Mouse (Mus musculus) embryo, embryonic 11 days (tissue): ENCODE data around the gene Echdc3.

Source experiments
- DNase-seq: peaks from one replicate; pipeline ENCODE4 v3.0.0-alpha.2; 2015

Gene Echdc3

DNA sequence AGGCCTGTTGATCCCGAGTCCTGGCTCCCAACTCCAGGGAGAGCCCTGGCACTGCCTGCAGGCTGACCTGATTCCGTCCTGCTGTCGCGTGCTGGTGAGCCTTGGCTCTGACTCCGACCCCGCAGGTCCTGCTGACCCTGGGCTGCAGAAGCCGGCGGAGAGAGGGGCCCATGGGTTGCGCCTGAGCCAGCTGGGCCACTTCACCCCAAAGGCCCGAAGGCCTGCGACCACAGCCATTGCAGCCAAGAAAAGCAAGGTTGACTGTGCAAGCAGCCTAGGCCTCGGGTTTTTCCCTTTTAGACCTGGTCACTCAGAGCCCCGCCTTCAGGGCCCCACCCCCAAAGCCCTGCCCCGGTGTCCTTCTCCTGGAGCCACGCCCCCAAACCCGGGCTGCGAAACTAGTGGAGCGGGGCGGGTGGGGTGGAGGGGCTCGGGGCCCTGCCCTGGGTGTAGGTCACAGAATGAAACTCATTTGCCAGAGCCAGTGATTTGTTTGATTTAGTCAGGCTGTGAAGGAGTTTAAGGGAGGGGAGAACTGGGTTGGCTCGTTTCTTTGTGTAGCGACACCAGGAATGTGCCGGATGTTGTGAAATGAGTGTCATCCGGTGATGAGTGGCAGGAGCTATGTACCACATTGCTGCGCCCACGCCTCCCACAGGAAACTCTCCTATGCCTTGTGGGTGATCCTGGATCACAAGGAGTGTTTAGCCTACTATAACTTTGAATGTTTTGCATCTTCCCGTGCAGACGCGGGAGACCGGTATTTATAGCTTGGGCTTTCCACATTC, at the start of gene Echdc3:
Gene Echdc3 (minus strand): TSS at position 310 of the 788 bp plus-strand sequence.
- peak; percentile 96 for DNase-seq

DNA sequence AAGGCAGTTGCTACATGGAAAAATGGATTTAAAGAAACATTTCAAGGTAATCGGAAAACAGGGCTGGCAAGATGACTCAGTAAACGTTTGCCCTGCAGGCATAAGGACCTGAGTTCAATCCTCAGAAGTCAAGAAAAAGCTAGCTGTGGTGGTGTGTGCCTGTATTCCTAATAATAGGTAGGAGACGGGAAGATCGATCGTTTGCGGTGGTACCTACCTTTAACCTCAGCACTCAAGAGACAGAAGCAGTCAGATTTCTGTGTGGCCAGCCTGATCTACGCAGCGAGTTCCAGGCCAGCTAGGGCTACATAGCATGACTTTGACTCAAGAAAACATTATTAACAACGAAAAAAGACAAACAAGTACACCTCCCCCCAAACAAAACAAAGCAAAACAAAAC, 48.9 kb upstream of the Echdc3 start:
- no peak for DNase-seq

DNA sequence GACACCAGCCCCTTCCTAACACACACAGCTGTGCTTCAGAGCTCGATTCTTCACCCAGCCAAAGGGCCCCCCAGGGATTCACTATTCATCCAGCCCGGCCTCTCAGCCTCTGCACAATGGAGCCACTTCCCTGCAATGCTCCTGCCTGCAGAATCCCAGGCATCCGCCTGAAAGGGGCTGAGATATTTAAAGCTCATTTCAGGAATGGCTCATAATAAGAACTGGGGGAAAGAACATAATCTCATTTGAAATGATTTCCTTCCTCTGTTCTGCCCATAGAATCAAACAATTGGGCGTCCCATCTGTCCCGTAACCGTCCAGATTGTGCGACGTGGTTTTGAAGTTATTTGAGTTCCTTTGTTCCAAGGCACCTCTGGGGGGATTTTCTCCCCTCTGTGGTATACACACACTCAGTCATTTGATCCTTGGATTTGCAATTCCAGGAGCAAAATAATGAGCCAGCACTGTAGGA, 48.4 kb upstream of the Echdc3 start:
- DNase-seq = peak; percentile 82

DNA sequence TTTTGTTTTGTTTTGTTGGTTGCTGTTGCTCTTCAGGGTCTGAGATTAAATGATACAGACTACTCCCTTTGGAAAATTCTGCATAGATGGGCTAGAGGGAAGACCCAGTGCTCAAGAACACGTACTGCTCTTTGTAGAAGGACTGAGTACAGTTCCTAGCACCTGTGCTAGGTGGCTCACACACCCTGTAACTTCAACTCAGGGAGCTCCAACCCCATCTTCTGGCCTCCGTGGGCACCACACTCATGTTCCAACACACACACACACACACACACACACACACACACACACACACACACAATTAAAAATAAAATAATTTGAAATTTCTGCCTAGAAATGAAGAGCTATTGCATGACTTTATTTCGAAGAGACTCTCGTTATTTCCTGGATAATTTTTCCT, 47.8 kb upstream of the Echdc3 start:
- DNase-seq = no peak

DNA sequence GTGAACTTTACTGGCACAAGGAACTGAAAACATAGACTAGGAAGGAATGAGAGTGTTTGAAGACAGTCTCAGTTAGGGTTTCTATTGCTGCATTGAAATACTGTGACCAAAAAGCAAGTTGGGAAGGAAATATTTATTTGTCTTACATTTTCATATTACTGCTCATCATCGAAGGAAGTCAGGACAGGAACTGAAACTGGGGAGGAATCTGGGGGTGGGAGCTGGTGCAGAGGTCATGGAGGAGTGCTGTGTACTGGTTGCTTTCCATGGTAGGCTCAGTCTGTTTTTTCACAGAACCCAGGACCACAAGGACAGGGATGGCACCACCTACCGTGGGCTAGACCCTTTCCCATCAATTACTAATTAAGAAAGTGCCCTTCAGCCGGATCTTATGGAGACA, 46.3 kb upstream of the Echdc3 start:
- no peak for DNase-seq

DNA sequence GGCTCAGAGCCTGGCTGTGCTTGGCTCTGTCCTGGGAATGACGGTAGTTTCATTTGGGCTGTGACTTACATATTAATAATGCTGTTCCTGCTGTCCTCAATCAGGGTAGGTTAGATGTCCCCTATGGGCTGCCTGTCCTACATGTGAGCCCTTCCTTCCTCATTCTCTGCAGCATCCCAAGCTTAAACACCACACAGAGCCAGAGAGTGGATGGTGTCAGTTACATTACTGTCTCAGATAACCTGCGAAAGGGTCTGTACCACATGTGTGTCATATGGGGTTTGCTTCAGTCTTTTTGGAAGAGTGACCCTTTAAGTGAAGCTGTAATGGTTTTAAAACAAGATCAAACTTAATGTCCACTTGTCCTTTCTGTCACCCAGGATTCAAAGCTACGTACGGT, 45.2 kb upstream of the Echdc3 start:
- DNase-seq = no peak

DNA sequence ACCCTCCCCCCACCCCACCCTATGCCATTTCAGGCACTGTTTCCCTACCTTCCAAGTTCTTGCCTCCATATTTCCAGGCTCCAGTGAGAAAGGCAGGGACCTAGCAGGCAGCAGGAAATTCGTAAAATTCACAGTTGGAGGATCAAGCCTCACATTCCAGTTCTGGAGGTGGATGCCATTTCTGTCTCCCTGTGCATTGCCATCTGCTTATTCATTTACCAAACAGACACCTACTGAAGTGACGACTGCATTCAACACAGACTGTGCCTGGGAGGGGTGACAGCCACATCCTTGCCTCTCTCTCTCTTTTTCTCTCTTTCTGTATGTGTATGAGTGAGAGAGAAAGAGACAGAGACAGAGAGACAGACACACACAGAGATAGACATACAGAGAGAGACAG, 44.3 kb upstream of the Echdc3 start:
- DNase-seq = no peak

DNA sequence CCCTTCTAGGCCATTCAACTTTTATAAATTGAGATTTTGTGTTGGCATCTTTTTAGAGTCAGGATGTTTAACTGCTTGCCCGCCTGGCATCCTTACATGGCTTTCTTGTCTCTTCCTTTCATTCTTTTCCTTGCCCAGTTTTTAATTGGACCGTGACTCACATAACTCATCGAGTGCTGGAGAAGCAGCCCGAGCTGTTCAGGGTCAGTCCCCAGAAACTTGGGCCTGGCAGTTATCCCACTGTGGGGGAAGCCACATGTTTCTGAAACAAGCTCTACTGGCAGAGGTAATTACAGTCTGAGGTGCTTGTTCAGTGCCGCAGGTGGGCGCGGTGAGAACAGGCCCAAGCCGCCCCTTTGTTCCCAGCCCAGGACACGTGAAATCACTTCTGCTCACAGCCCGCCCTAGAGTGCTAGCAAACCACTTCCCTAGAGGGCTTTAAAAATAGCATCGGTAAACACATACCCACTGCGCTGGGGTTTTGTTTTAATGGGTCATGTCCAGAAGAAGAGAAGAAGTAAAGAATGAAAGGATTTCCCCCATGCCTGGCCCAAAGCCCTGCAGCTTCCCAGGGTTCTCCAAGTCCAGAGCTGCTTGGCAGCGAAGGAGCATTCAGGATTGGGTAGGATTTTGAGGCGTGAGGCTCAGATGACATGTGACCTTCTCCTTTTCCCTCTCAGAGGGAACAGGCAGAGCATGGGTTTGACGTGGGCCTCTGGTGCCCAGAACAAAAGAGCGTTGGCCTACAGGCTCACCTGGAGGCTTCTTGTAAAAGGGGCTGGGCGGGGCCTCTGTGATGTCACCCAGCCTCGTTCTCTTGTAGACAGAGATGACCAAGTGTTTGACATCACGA, 43.4 kb upstream of the Echdc3 start:
- DNase-seq = no peak

DNA sequence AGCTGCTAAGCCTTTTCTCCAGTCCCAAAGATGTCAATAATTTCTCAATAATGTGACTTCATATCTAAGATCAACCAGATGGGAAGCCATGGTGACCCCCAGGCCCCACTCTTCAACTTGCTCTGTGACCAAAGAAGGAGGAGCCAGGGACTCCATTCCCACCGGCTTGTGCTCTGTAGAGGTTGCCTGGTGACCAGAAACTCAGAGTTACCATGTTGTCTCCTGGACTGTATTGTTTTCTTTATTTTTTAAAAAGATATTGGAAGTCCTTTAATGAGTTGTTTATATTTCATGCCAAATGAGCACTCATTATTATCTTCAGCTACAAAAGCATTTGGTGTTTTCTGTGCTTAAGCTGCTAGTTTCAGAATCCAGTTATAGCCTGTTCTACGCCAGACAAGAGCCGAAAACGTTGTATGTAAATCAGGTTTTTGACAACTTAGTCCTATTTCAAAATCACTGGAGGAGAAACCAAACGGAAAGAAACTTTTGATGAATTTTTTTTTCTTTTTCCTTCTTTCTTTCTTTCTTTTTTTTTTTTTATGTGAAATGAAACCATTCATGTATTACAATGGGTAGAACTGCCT, 42.7 kb upstream of the Echdc3 start:
- DNase-seq = no peak

DNA sequence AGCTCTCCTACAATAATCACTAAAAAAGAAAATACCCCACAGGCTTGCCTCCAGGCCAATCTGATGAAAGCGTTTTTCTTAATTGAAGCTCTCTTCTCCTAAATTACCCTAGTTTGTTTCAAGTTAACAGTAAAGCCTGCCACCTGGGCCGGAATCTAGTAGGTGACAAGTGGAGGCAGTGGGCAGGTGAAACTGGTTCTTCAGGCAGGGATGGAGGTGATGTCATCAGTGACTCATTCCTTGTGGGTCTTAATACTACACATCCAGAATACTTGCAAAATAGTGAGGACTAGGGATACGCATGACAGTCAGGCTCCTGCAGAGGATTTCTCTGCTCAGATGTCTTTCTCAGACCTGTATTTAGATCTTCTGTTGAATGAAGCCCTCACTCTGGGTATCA, 39.7 kb upstream of the Echdc3 start:
- DNase-seq = no peak

DNA sequence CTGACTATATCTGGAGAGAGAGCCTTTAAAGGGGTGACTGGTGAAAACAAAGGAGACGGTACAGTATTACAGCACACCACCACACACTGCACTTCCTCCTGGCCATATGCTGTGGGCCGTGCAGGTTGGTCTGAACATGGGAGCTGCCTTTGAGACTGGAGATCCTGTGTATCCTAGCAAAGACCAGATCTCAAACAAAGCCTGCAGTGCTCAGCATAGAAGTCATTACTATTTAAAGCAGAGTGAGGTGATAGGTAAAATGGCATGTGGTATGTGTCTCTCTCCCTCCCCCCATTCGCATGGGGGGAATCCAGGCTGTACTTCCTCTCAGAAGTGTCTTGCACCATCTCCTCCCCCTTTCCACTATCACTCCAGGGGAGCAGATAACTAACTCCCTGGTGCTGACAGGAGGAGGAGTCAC, 38.3 kb upstream of the Echdc3 start:
- DNase-seq = no peak

DNA sequence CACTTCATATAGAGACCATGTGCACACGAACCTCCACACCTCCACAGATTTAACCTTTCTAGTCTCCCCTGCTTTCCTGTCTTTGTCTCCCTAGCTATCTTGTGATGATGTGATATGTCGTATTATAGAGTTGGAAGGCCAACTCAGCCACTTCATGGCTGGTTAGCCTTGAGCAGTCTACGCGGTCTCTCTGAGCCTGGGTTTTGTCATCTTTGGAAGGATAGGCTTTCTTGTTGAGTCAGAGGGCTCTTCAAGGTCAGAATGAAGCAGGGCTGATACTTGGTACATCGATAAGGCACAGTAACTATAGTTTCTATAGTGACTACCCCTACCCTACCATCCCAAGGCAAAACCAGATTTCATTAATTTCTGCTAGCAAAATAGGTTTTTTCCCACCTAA, 28.6 kb upstream of the Echdc3 start:
- no peak for DNase-seq

DNA sequence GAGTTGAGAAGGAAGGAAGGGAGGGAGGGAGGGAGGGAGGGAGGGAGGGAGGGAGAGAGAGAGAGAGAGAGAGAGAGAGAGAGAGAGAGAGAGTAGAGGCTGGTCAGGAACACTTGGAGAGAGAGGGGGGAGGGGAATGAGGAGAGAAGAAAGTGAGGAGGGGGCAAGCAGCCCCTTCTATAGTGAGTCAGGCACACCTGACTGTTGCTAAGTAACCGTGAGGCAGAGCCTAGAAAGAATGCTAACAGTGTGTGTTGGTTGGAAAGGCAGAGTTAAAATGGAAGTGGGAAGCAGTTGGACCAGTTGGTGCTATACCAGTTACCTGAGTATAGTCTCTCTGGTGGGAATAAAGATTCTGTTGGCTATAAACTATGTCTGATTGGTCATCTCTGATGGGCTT, 27.2 kb upstream of the Echdc3 start:
- no peak for DNase-seq

DNA sequence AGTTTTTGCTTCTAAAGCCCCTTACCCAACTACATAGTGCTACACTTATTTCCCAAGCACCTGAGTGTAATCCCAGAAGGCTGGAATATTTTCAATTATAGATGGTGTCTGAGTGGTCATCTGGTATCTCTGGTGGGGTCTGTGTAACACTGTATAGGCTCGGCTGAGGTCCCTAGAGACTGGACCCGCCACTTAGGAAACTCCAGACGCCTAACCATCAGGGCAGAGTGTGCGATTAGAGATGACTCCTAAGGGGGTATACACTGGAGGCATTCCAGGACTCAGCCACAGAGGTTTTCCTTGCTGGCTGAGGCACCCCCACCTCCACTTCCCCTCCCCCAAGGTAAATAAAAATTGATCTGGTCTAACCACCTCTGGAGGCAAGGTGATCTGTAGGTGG, 26.5 kb upstream of the Echdc3 start:
- no peak for DNase-seq

DNA sequence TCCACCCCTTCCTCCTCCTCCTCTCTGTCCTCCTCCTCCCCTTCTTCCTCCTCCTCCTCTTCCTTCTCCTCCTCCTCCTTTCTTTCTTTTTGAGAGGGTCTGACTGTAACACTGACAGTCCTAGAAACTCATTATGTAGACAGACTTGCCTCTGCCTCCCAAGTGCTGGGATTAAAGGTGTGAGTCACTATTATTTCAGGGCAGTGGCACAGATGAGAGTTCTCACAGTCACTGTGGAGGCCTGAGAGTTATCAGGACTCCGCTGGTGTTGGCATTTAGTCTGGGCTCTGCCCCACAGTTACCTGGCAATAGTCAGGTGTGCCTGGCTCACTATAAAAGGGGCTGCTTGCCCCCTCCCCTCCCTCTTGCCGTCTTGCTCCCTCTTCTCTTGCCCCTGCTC, 25.8 kb upstream of the Echdc3 start:
- DNase-seq = no peak

DNA sequence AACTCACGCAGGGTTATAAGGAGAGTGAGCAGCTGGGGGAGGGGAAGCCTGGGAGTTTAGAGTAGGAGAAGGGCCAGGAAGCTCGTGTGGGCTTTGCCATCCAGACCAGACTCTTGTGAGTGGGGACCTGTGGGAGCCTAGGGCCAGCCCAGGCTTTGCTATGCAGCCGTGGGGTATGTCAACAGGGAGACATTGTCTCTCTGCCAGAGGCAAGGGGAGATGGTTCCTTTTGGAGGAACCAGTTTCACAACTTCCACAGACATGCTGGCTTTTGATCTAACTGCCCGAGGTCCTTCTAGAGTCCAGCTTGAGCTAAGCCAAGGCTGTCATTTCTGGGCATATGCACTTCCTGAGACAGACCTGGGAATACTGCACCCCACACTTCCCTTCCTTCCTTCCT, 25.4 kb upstream of the Echdc3 start:
- DNase-seq = no peak

DNA sequence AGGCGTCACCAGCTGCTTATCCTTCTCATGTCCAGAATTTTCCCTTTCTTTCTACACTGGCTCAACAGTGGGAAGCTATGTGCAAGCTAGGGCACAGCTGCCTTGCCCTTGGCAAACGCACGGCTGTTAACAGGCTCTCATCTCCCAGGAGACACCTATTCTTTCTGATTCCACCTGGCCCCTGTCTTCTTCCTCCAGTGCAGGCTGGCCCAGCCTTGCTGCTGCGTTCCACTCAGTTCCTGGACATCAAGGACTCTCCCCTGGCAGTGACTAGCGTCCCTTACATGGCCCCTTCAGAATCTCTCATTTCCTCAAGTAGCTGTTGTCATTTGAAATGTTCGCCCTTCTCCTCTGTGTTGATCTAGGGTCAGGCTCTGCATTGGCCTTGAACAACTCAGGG, 20.5 kb upstream of the Echdc3 start:
- DNase-seq = no peak

DNA sequence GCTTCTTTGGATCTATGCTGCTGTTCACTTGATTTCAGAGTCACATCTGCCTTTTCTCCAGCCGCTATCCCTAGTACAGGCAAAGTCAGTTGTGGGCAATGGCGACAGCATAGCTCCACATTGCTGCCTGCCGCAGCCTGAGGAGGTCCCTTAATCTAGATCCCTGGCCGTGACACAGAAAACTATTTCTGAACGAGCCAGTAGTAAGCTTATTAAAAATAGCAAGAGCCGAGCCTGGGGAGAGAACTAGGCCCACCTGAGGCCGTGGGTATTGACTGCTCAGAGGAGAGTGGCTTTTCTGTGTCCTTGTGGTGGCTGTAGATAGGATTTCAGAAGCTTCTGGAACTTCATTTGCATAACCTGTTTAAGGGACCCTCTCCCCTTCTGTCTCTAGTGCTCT, 19.9 kb upstream of the Echdc3 start:
- no peak for DNase-seq

DNA sequence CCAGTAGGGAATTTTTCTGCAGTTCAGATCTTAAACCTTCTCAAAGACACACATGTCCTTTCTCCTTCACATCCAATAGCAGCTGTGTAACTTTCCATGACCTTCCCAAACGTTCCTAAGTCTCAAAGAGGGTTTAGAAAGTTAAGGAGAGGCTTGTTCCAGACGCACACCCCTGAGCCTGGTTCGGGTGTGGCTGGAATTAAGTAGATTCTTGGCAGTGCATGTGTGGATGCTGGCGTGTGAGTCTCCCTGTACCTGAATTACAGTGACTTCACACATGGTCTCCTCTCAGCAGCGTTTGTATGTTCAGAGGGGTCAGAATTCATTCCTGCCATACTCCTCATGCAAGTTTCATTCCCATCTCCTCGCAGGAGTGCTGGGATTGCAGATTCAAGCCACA, 18.0 kb upstream of the Echdc3 start:
- DNase-seq = no peak

DNA sequence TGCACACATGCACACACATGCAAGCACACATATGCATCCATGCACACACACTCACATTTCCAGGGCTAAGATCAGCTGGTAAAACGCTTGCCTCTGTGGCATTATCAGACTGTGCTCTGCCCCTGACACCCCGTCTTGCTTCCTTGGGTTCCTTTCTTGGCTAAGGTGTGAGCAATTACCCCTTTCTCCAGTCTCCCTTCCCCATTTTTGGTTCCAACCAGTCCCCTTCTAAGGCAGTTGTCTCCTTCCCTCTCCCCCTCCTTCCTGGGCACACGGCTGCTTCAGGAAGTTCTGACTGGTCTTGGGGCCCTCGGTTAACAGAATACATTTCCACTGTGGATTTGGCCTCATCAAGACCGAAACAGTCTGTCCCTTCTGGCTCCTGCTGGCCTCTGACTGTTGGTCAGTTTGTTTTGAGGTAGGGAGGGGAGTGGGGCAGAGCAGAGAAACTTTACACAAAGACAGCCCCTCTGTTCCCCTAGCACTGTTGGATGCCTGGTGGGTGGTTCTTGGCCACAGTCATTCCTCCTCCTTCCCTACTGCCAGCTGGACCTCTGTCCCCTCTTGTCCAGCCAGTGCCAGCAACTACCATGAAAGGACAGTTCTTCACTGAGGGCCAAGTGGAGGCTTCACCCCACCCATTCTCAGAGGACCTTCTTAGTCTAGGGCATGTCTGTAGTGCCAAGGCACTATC, 16.9 kb upstream of the Echdc3 start:
- no peak for DNase-seq

DNA sequence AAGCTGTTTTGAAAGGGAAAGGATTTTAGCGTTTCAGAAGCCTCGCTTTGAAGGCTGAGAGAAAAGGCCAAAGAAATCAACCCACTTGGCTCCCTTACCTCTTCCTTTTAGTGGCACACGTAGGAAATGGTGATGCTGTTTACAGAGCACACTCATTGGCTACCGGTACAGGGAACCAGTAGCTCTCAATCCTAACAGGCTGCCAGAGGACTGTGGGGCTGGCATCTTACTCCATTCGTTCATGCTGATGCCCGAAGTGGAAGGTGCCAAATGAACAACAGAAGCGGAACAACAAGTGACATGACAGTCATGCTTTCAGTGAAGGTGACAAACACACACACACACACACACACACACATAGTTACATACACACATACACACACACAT, 14.2 kb upstream of the Echdc3 start:
- DNase-seq = no peak

DNA sequence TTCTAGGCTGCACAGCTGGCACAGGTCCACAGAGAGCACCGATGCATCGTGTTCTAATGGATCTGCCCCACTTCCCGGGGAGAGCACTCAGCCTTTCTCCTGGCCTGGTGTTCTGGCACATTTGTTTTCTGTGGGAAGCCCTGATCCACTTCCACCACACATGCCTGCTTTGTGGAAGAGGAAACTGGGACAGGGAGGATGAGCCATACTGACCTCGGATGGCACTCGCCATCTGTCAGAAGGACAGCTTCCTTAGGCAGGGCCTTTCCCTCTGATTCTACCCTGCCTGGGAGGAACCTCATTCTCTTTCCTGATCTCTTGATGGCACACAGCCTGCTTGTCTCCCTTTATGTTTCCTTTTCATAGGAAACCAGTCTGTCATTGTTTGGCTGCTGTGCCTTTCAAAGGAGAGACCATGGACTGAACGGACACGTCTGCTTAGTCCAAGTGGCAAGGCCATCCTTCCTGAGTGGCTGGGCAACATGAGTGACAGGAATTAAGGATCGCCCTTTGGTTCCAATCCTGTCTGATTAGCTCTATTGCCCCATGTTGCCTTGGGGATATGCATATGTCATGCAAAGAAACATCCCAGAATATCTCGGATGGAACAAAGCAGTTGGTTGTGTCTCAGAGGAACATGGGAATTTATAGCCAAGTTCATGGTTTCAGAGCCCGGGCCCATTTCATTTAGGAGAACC, 13.7 kb upstream of the Echdc3 start:
- no peak for DNase-seq
